Comparison of ENCODE assay signal across 8 mouse cellular contexts in genomic region chr3:131302452-131303319, GRCm38 (mm10). TPM values are rescaled to one million over a fixed set of nuclear protein-coding genes. Genes with fewer than 3 reads are reported as not detected.
DNase-seq lines count a peak whose midpoint lies in the region; ATAC-seq and TF ChIP-seq lines count a peak whose summit lies in the region.

Gene Cyp2u1, minus strand, starts transcription at chr3:131303227.

- H3K4me2 ChIP-seq in hindbrain, postnatal 0 days (ENCODE audit: low read depth, low read length) = peak within 1 kb of the TSS; percentile 86

- peak within 1 kb of the TSS; percentile 94 for H3K27ac ChIP-seq in gastrocnemius, adult 2 months
- H3K27ac ChIP-seq in hindbrain, postnatal 0 days = peak within 1 kb of the TSS; percentile 70
- peak within 1 kb of the TSS; percentile 92 for H3K27ac ChIP-seq in left cerebral cortex, adult 2 months
- no peak within 1 kb of the TSS for H3K27ac ChIP-seq in macrophage

- peak; percentile 65 for DNase-seq in WW6 (ENCODE audit: low read depth, low spot score)
- peak; percentile 90 to 92 for DNase-seq in cerebellum, postnatal 36 days
- peak; percentile 96 for DNase-seq in gastrocnemius, adult 2 months
- DNase-seq in hindbrain, postnatal 0 days (ENCODE audit: low spot score) = peak; percentile 94
- peak; percentile 90 to 92 for DNase-seq in left cerebral cortex, adult 2 months (ENCODE audit: extremely low spot score in 1 of 2, low spot score in 2 of 2)
- peak; percentile 72 for DNase-seq in retina, postnatal 7 days (ENCODE audit: low read depth, low spot score)
- peak; percentile 74 to 77 for DNase-seq in urinary bladder, adult 18-20 months (ENCODE audit: low spot score in 2 of 2)

- intact Hi-C loops in gastrocnemius, adult 2 months (cut with DNase I) = no loop called here
- intact Hi-C loops in left cerebral cortex, adult 2 months (cut with DNase I) = no loop called here

- no peaks in the 10 kb centered on the region for H3K36me3 ChIP-seq in hindbrain, postnatal 0 days (ENCODE audit: insufficient read depth, low read length)
- no peaks in the 10 kb centered on the region for H3K36me3 ChIP-seq in macrophage (ENCODE audit: inconsistent target)

- H3K27me3 ChIP-seq in hindbrain, postnatal 0 days (ENCODE audit: insufficient read depth, low read length) = no peaks in the 10 kb centered on the region

- no peaks in the 10 kb centered on the region for H3K79me2 ChIP-seq in macrophage (ENCODE audit: inconsistent target)

- peak; percentile 14; the same call in 1 of the 2 replicates for TF ChIP-seq CTCF in gastrocnemius, adult 2 months (IDR thresholded peaks at IDR 0.05)
- 0 out of 2 replicates have a peak, but pooled peaks have one; percentile 1 for TF ChIP-seq CTCF in hindbrain, postnatal 0 days (IDR thresholded peaks at IDR 0.05; ENCODE audit: low read depth)
- no peak; the same call in 1 of the 2 replicates for TF ChIP-seq CTCF in left cerebral cortex, adult 2 months (IDR thresholded peaks at IDR 0.05)

- ATAC-seq in hindbrain, postnatal 0 days = peak; percentile 98

- peak within 1 kb of the TSS; percentile 53 for H3K9ac ChIP-seq in hindbrain, postnatal 0 days (replicated peaks; ENCODE audit: low read length)

- peaks cover 7% of the 10 kb centered on the region for H3K4me1 ChIP-seq in hindbrain, postnatal 0 days (ENCODE audit: insufficient read depth, low read length)

- WGBS in hindbrain, postnatal 0 days = under 1% methylated on average over 69 of the region's 71 CpGs
- WGBS in macrophage (ENCODE audit: missing documents) = 5% methylated on average over 68 of the region's 71 CpGs

- H3K9me3 ChIP-seq in hindbrain, postnatal 0 days (ENCODE audit: low read length) = no peaks in the 10 kb centered on the region

- H3K4me3 ChIP-seq in gastrocnemius, adult 2 months = peak within 1 kb of the TSS; percentile 99
- H3K4me3 ChIP-seq in hindbrain, postnatal 0 days (ENCODE audit: low read length) = peak within 1 kb of the TSS; percentile 53
- peak within 1 kb of the TSS; percentile 96 for H3K4me3 ChIP-seq in left cerebral cortex, adult 2 months
- H3K4me3 ChIP-seq in macrophage (ENCODE audit: inconsistent target) = peak within 1 kb of the TSS; percentile 20; the same call in 1 of the 2 replicates

RNA-seq across cellular contexts. Expression of gene Cyp2u1, which starts in this region (rescaled TPM):
- 10 to 100 TPM; 11.3 to 18.8 TPM for total RNA-seq in gastrocnemius, adult 2 months (2021)
- 16.7 and 24.5 TPM in 2 replicates for total RNA-seq in hindbrain, postnatal 0 days (2014; rRNA removed)
- polyA plus RNA-seq in hindbrain, postnatal 0 days (2015; fragmentation: Nextera tagmentation; extraction: Ambion mirVana) = 13.7 and 14.5 TPM in 2 replicates
- 10 to 100 TPM; 16.0 to 17.3 TPM for total RNA-seq in left cerebral cortex, adult 2 months (2021)
- 1 to 10 TPM in 1 of 26 experiments, under 1 TPM in 4, not detected in 21; 0.15 to 1.3 (median 0.45) TPM for total RNA-seq in macrophage (2018; cell fraction: chromatin; rRNA removed)
- total RNA-seq in macrophage (2018; cell fraction: cytosol; rRNA removed) = under 1 TPM; 0.12 to 0.62 (median 0.35) TPM
- 1 to 10 TPM in 1 of 26 experiments, under 1 TPM in 22, not detected in 3; 0.17 to 1.2 (median 0.33) TPM for total RNA-seq in macrophage (2018; cell fraction: nucleus; rRNA removed)
- polyA plus RNA-seq in macrophage (2018) = 0.23 to 0.62 TPM (median 0.45 TPM) in 3 replicates

Comparison
In these comparisons a context has a peak if more than half of its experiments do, and no peak if none do; other contexts are left out.
1. H3K4me3 ChIP-seq: peak in every context shown above with its lines; median percentile 99 in gastrocnemius, adult 2 months; 96 in left cerebral cortex, adult 2 months; 53 in hindbrain, postnatal 0 days; 20 in macrophage.